In genomic region chr13:63335421-63336134, GRCm38 (mm10) we compare ENCODE assay signal across 10 mouse cellular contexts.
DNase-seq lines count a peak whose midpoint lies in the region; ATAC-seq and TF ChIP-seq lines count a peak whose summit lies in the region.
"Had no signal": no experiment of that assay in that cellular context is flagged by ENCODE, and none has a peak within 500 bp of the region (broad histone marks: within the 10 kb centered on the region; RNA-seq: fewer than 3 reads in every experiment).

No protein-coding gene starts in this region.

- ATAC-seq in hindbrain, embryonic 16.5 days = no peak
- ATAC-seq in hematopoietic stem cell, adult 5-6 weeks (replicated peaks in 1 of 2; ENCODE audit: insufficient read depth in 1 of 2, low FRiP score in 2 of 2, low TSS enrichment in 1 of 2, low read depth in 1 of 2, poor library complexity in 2 of 2, severe bottlenecking in 2 of 2) = peak; percentile 49 to 71; a peak in 2 of 4 replicates
- ATAC-seq in megakaryocyte progenitor cell, adult 5-6 weeks (replicated peaks; ENCODE audit: poor library complexity) = peak; percentile 81

- H3K36me3 ChIP-seq in hindbrain, embryonic 10.5 days = no peaks in the 10 kb centered on the region
- H3K36me3 ChIP-seq in hindbrain, embryonic 16.5 days (ENCODE audit: control insufficient read depth, insufficient read depth, low read length) = no peaks in the 10 kb centered on the region
- no peaks in the 10 kb centered on the region for H3K36me3 ChIP-seq in E14TG2a.4 (ENCODE audit: insufficient read depth, low read length)
- H3K36me3 ChIP-seq: limb, embryonic 15.5 days had no signal

- no peak overlapping the region for H3K27ac ChIP-seq in hindbrain, embryonic 10.5 days
- H3K27ac ChIP-seq in hindbrain, embryonic 16.5 days (ENCODE audit: low read depth, low read length) = no peak overlapping the region

- no peak overlapping the region for H3K9ac ChIP-seq in hindbrain, embryonic 16.5 days (ENCODE audit: low read depth, low read length)
- H3K9ac ChIP-seq: limb, embryonic 15.5 days had no signal

- H3K27me3 ChIP-seq in hindbrain, embryonic 10.5 days (ENCODE audit: insufficient read depth, poor library complexity, severe bottlenecking) = no peaks in the 10 kb centered on the region
- H3K27me3 ChIP-seq in hindbrain, embryonic 16.5 days (replicated peaks; ENCODE audit: control insufficient read depth, insufficient read depth, low read length) = no peaks in the 10 kb centered on the region
- H3K27me3 ChIP-seq in E14TG2a.4 (ENCODE audit: insufficient read depth, low read length) = no peaks in the 10 kb centered on the region
- H3K27me3 ChIP-seq: limb, embryonic 15.5 days had no signal

- no peaks in the 10 kb centered on the region for H3K9me3 ChIP-seq in hindbrain, embryonic 10.5 days
- no peaks in the 10 kb centered on the region for H3K9me3 ChIP-seq in hindbrain, embryonic 16.5 days (ENCODE audit: control insufficient read depth, low read length)
- H3K9me3 ChIP-seq in E14TG2a.4 (ENCODE audit: low read length) = no peaks in the 10 kb centered on the region
- H3K9me3 ChIP-seq: limb, embryonic 15.5 days had no signal

- peak; percentile 50 for DNase-seq in hindbrain, embryonic 10.5 days (ENCODE audit: low spot score)
- DNase-seq in c-Kit-positive CD71-positive TER-119-positive erythroid progenitor cells, embryonic 14.5 days (ENCODE audit: low spot score) = peak; percentile 38
- no peak for DNase-seq in right cerebral cortex, postnatal 36 days (ENCODE audit: low spot score in 2 of 2)
- no peak for DNase-seq in urinary bladder, postnatal 25 days (ENCODE audit: low spot score)

- WGBS in hindbrain, embryonic 10.5 days = 60% methylated on average over 4 of the region's 4 CpGs
- WGBS in hindbrain, embryonic 16.5 days = 66% methylated on average over 4 of the region's 4 CpGs

- H3K4me2 ChIP-seq in hindbrain, embryonic 16.5 days (ENCODE audit: low read length) = no peak overlapping the region
- H3K4me2 ChIP-seq: limb, embryonic 15.5 days had no signal

- TF ChIP-seq CTCF in E14TG2a.4 (conservative IDR thresholded peaks at IDR 0.05; ENCODE audit: low read length) = peak; percentile 91

- H3K4me1 ChIP-seq in hindbrain, embryonic 10.5 days (replicated peaks) = peaks cover 31% of the 10 kb centered on the region
- H3K4me1 ChIP-seq in hindbrain, embryonic 16.5 days (ENCODE audit: control insufficient read depth, insufficient read depth, low read depth, low read length) = peaks cover 12% of the 10 kb centered on the region
- H3K4me1 ChIP-seq in E14TG2a.4 (replicated peaks; ENCODE audit: low read depth, low read length) = peaks cover 15% of the 10 kb centered on the region

- H3K4me3 ChIP-seq in hindbrain, embryonic 10.5 days = no peak overlapping the region
- H3K4me3 ChIP-seq in hindbrain, embryonic 16.5 days (ENCODE audit: low read length) = no peak overlapping the region
- H3K4me3 ChIP-seq in E14TG2a.4 (replicated peaks; ENCODE audit: low read length) = no peak overlapping the region
- H3K4me3 ChIP-seq: erythroblast, embryonic 14.5 days; limb, embryonic 15.5 days had no signal

Comparison
In these comparisons a context has a peak if more than half of its experiments do, and no peak if none do; other contexts are left out.
1. DNase-seq: peak in hindbrain, embryonic 10.5 days (single experiment) and c-Kit-positive CD71-positive TER-119-positive erythroid progenitor cells, embryonic 14.5 days (single experiment); none in right cerebral cortex, postnatal 36 days (0 of 2) and urinary bladder, postnatal 25 days (single experiment).